Mouse (Mus musculus) kidney, postnatal 4 days (tissue): Measurements from ENCODE around the gene Fkbp8.
A peak's percentile ranks its signal among the peaks of the same experiment; 100 is the strongest.

Experiments
- DNase-seq, 2 experiments: peaks; one replicate each; pipeline ENCODE4 v3.0.0; 2021; ENCODE audit warnings: mixed read lengths in 2 of 2

Gene Fkbp8

GRCm38 (mm10) chr8:70527512-70528181 lies at the start of gene Fkbp8, which contains the start of gene Kxd1:
Gene Fkbp8, plus strand, starts transcription at chr8:70527724.
Gene Kxd1, minus strand, starts transcription at chr8:70527956.
- peak; percentile 99 for DNase-seq

GRCm38 (mm10) chr8:70481908-70482307 lies 45.6 kb upstream of the Fkbp8 start:
- DNase-seq = no peak

GRCm38 (mm10) chr8:70482943-70483342 lies 44.6 kb upstream of the Fkbp8 start:
- DNase-seq = no peak

GRCm38 (mm10) chr8:70486191-70486681 lies 41.3 kb upstream of the Fkbp8 start:
- DNase-seq = no peak

GRCm38 (mm10) chr8:70486941-70487520 lies 40.5 kb upstream of the Fkbp8 start, which contains the start of gene Tmem59l:
Gene Tmem59l, minus strand, starts transcription at chr8:70487358.
- DNase-seq = no peak

- DNase-seq = peak; percentile 57 to 70
These were observed 39.3 kb upstream of the Fkbp8 start for GRCm38 (mm10) chr8:70487993-70488796.

- DNase-seq = no peak
These were observed 38.5 kb upstream of the Fkbp8 start for GRCm38 (mm10) chr8:70488931-70489470.

- DNase-seq = peak in 1 of 2 experiments; percentile 51
These were observed 37.9 kb upstream of the Fkbp8 start for GRCm38 (mm10) chr8:70489576-70489975.

GRCm38 (mm10) chr8:70490061-70490879 lies 37.3 kb upstream of the Fkbp8 start:
- peak in 1 of 2 experiments; percentile 15 for DNase-seq

GRCm38 (mm10) chr8:70490880-70491495 lies 36.5 kb upstream of the Fkbp8 start:
- DNase-seq = no peak

GRCm38 (mm10) chr8:70492664-70493640 lies 34.6 kb upstream of the Fkbp8 start, which contains the start of gene Crlf1:
Gene Crlf1, plus strand, starts transcription at chr8:70493158.
- no peak for DNase-seq

GRCm38 (mm10) chr8:70493692-70494415 lies 33.7 kb upstream of the Fkbp8 start:
- DNase-seq = no peak

- DNase-seq = no peak
These were observed 33.0 kb upstream of the Fkbp8 start for GRCm38 (mm10) chr8:70494416-70494945.

GRCm38 (mm10) chr8:70495001-70495770 lies 32.3 kb upstream of the Fkbp8 start:
- no peak for DNase-seq

- no peak for DNase-seq
These were observed 31.8 kb upstream of the Fkbp8 start for GRCm38 (mm10) chr8:70495771-70496062.

GRCm38 (mm10) chr8:70500386-70501301 lies 26.9 kb upstream of the Fkbp8 start:
- peak in 1 of 2 experiments; percentile 48 for DNase-seq

GRCm38 (mm10) chr8:70501820-70502529 lies 25.5 kb upstream of the Fkbp8 start:
- no peak for DNase-seq
